Mouse (Mus musculus): ENCODE measurements around the gene D430041D05Rik.

DNA sequence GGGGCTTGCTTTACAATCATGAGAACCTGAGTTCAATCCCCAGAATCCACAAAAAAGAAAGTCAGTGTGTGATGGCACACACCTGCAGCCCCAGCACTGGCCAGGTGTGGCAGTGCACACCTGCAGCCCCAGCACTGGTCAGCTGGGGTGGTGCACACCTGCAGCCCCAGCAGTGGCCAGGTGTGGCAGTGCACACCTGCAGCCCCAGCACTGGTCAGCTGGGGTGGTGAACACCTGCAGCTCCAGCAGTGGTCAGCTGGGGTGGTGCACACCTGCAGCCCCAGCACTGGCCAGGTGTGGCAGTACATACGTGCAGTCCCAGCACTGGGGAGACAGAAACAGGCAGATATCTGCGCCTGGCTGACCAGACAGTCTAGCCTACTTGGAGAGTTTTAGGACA is 32.8 kb downstream of the D430041D05Rik start:
- TF ChIP-seq TAL1 (IDR thresholded peaks at IDR 0.05; ENCODE audit: low read length) (no peak), GATA1 (IDR thresholded peaks at IDR 0.05; ENCODE audit: low read length) (no peak)

All from erythroblast, embryonic 14.5 days (primary cell).